Mouse (Mus musculus) heart, postnatal 0 days (tissue): ENCODE measurements at regions not wholly inside any gene's neighbourhood (a gene's known extent, or its start where the extent isn't known, plus 50 kb on each side); places are given as distances from the start of the nearest gene placed in this dataset.

Source experiments
- CTCF ChIP-seq: IDR thresholded peaks from 2 replicates; pipeline ENCODE4 v1.5.1; 2016; ENCODE audit warnings: antibody characterized with exemption, control low read depth, low read depth
- EP300 ChIP-seq: IDR thresholded peaks from 2 replicates; pipeline ENCODE4 v1.6.1; 2016; ENCODE audit warnings: antibody characterized with exemption, low read depth

DNA sequence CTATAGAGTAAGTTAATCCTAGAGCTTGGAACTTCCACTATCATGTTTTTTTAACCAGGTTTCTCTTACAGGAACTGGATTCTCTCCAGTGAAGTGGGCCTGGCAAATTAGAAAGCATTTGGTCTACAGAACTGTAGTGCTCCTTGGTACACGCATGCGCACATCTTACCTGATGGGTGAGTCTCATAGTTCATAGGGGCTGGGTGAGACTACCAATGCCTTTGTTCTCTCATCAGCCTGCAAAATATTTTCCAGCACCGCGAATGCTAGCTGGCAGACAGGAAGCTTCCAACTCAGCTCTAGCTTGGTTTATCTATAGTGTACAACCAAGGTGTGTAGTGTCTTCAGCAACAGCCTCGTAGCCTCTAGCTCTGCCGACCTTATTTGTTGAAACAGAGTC, 104.7 kb upstream of the Gpr141 start:
- TF ChIP-seq CTCF (no peak), EP300 (no peak)
